Mouse (Mus musculus): ENCODE measurements at regions not wholly inside any gene's neighbourhood (a gene's known extent, or its start where the extent isn't known, plus 50 kb on each side); places are given as distances from the start of the nearest gene placed in this dataset.

DNA sequence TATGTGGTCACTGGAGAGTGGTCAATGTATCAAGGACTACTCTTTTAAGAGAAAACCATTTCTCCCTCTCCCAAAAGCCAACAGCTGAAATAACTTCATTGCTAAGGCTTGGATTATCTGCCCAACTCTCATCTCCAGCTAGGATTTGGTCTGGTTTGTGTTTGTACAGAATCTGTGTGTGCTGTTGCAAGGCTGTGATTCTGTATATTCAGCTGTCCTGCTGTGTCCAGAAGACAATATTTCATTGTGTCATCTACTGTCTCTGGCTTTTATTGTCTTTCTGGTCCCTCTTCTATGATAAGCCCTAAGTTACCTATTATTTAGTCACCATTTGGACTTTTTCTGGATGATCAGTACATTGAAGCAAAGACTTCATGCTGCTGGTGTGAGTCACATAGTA is 110.9 kb downstream of the Cenpc1 start:
- no peaks in the 10 kb centered on the region for H3K36me3 ChIP-seq (ENCODE audit: control insufficient read depth, insufficient read depth, low read length)
- no peak overlapping the region for H3K9ac ChIP-seq (replicated peaks; ENCODE audit: low read depth, low read length)
- no peak for ATAC-seq (ENCODE audit: insufficient number of reproducible peaks, insufficient read depth, low FRiP score, low read depth)

DNA sequence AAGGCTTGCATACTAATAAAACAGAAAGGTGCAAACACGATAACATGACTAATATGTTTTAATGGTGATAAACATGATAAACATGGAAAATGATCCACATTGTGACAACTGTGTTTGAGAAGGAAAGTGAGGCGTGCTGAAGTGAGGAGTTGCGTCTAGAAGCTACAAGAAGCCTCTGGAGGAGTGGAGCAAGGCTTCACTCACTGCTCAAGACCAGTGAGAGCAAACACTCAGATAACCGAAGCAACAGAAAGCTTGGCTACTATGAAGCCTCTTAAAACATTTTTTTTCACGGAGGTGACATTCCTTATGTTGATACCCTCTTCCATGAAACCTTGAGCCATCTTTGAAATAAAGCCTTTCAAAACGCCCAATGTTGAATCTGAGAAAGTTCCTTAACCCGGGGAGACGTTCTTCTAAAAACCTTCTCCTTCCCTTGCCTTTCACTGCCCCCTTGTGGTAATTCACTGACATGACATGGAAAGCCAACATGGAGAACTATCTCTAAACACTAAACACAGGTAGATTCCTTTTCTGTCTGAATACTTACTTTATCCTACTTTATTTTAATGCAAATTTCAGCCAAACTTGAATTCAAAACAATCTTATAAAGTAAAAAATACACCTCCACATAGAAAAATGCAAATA is 128.6 kb downstream of the Cenpc1 start:
- ATAC-seq (ENCODE audit: insufficient number of reproducible peaks, insufficient read depth, low FRiP score, low read depth) = no peak
- no peaks in the 10 kb centered on the region for H3K4me1 ChIP-seq (ENCODE audit: control insufficient read depth, insufficient read depth, low read length)
- no peak overlapping the region for H3K27ac ChIP-seq (ENCODE audit: low read length)
- H3K4me2 ChIP-seq (replicated peaks; ENCODE audit: low read depth, low read length) = no peak overlapping the region
- no peaks in the 10 kb centered on the region for H3K36me3 ChIP-seq (ENCODE audit: control insufficient read depth, insufficient read depth, low read length)
- H3K9ac ChIP-seq (replicated peaks; ENCODE audit: low read depth, low read length) = no peak overlapping the region
- no peak overlapping the region for H3K4me3 ChIP-seq (ENCODE audit: low read depth, low read length)
- WGBS = 32% methylated on average over 8 of the region's 8 CpGs
- H3K9me3 ChIP-seq (ENCODE audit: control insufficient read depth, low read depth, low read length) = no peaks in the 10 kb centered on the region
- H3K27me3 ChIP-seq (ENCODE audit: control insufficient read depth, insufficient read depth, low read length) = no peaks in the 10 kb centered on the region

More for the DNA sequence above, 110.9 kb downstream of the Cenpc1 start:
- H3K9me3 ChIP-seq (ENCODE audit: control insufficient read depth, low read depth, low read length) = no peaks in the 10 kb centered on the region
- no peak overlapping the region for H3K27ac ChIP-seq (ENCODE audit: low read length)
- no peaks in the 10 kb centered on the region for H3K27me3 ChIP-seq (ENCODE audit: control insufficient read depth, insufficient read depth, low read length)
- no peak overlapping the region for H3K4me2 ChIP-seq (replicated peaks; ENCODE audit: low read depth, low read length)
- no peak overlapping the region for H3K4me3 ChIP-seq (ENCODE audit: low read depth, low read length)
- H3K4me1 ChIP-seq (ENCODE audit: control insufficient read depth, insufficient read depth, low read length) = no peaks in the 10 kb centered on the region

DNA sequence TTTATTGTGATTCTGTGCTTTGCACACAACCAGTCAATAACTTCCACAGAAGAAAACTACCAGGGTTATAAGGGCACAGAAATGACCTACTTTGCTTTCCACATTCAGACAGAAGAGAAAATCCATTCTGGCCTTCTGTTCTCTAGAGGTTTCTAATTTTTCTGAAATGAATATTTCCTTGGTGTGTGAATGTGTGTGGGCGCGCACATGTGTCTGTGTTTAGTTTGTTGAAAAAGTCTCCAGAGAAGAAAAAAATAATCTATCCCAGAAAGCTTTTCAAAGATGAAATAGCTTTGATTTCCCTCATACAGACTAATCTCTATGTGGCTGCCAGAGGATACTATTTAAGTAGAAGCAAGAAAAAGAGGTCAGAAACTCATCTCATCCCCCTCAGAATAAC is 147.1 kb downstream of the Cenpc1 start:
- no peaks in the 10 kb centered on the region for H3K27me3 ChIP-seq (ENCODE audit: control insufficient read depth, insufficient read depth, low read length)
- no peak overlapping the region for H3K4me3 ChIP-seq (ENCODE audit: low read depth, low read length)
- no peaks in the 10 kb centered on the region for H3K4me1 ChIP-seq (ENCODE audit: control insufficient read depth, insufficient read depth, low read length)
- no peak overlapping the region for H3K4me2 ChIP-seq (replicated peaks; ENCODE audit: low read depth, low read length)
- no peak overlapping the region for H3K9ac ChIP-seq (replicated peaks; ENCODE audit: low read depth, low read length)
- ATAC-seq (ENCODE audit: insufficient number of reproducible peaks, insufficient read depth, low FRiP score, low read depth) = no peak
- H3K27ac ChIP-seq (ENCODE audit: low read length) = no peak overlapping the region
- no peaks in the 10 kb centered on the region for H3K36me3 ChIP-seq (ENCODE audit: control insufficient read depth, insufficient read depth, low read length)
- WGBS = 92% methylated on average over 2 of the region's 2 CpGs
- H3K9me3 ChIP-seq (ENCODE audit: control insufficient read depth, low read depth, low read length) = no peaks in the 10 kb centered on the region

DNA sequence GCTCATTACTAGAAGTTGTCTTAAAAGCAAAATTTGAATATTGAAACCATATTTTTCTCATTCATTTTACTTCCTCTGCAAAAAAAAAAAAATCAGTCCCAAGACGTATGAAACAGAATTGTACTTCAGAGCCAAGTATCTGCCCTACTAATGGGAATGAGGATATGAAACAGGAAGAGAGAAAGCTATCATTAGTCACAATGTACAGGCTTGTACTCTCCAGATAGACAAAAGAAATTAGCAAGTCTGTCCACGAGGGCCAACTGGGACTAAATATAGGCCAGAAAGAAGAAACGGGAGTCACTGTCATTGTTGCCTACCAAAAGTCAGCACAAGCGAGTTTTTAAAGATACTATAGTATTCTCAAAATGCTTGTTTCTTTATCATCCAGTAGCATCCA is 150.4 kb downstream of the Cenpc1 start:
- Histone ChIP-seq H3K4me3 (ENCODE audit: low read depth, low read length) (no peak overlapping the region), H3K4me1 (ENCODE audit: control insufficient read depth, insufficient read depth, low read length) (no peaks in the 10 kb centered on the region), H3K27me3 (ENCODE audit: control insufficient read depth, insufficient read depth, low read length) (no peaks in the 10 kb centered on the region), H3K4me2 (replicated peaks; ENCODE audit: low read depth, low read length) (no peak overlapping the region), H3K9ac (replicated peaks; ENCODE audit: low read depth, low read length) (no peak overlapping the region), H3K27ac (ENCODE audit: low read length) (no peak overlapping the region), H3K36me3 (ENCODE audit: control insufficient read depth, insufficient read depth, low read length) (no peaks in the 10 kb centered on the region), H3K9me3 (ENCODE audit: control insufficient read depth, low read depth, low read length) (no peaks in the 10 kb centered on the region)
- no peak for ATAC-seq (ENCODE audit: insufficient number of reproducible peaks, insufficient read depth, low FRiP score, low read depth)
- 66% methylated on average over 4 of the region's 4 CpGs for WGBS

DNA sequence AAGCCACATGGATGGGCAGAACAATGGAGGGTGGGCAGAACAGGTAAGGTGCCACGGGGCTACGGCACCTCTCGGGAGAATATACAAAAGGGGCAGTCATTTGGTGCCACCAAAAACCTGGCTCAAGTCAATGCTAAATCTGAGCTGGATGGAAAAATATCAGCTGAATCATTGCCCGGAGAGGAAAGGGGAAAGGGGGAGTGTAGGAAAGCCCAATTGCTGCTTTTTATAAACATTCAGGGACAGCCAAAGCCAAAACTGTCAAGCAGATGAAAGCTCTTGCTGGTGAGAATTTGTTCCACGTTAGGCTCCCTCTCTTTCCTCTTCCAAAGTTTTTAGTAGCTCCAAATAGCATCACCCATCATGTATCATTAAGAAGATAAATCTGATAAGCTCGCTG is 168.9 kb downstream of the Cenpc1 start:
- no peak overlapping the region for H3K4me3 ChIP-seq (ENCODE audit: low read depth, low read length)
- no peaks in the 10 kb centered on the region for H3K36me3 ChIP-seq (ENCODE audit: control insufficient read depth, insufficient read depth, low read length)
- no peak overlapping the region for H3K9ac ChIP-seq (replicated peaks; ENCODE audit: low read depth, low read length)
- 56% methylated on average over 6 of the region's 6 CpGs for WGBS
- no peaks in the 10 kb centered on the region for H3K4me1 ChIP-seq (ENCODE audit: control insufficient read depth, insufficient read depth, low read length)
- H3K9me3 ChIP-seq (ENCODE audit: control insufficient read depth, low read depth, low read length) = no peaks in the 10 kb centered on the region
- no peak overlapping the region for H3K27ac ChIP-seq (ENCODE audit: low read length)
- no peaks in the 10 kb centered on the region for H3K27me3 ChIP-seq (ENCODE audit: control insufficient read depth, insufficient read depth, low read length)
- no peak overlapping the region for H3K4me2 ChIP-seq (replicated peaks; ENCODE audit: low read depth, low read length)
- no peak for ATAC-seq (ENCODE audit: insufficient number of reproducible peaks, insufficient read depth, low FRiP score, low read depth)

DNA sequence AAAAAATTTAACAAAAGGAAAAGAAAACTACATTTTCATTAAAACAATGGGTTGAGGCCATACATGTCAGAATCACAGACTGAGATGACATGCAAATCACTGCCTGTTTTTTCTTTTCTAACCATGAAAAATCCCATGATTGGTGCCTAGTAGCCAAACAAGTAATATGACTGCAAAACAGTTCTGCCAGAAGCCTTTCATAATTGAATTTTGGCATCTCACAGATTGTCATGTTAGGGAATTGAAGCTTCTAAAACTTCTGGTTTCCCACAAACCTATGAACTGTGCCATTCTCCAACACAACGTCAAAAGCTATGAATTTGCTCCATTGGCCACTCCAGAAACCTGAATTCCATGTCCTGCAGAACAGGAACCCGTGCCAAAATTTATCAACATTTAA is 169.6 kb downstream of the Cenpc1 start:
- no peak overlapping the region for H3K27ac ChIP-seq (ENCODE audit: low read length)
- no peak overlapping the region for H3K4me3 ChIP-seq (ENCODE audit: low read depth, low read length)
- ATAC-seq (ENCODE audit: insufficient number of reproducible peaks, insufficient read depth, low FRiP score, low read depth) = no peak
- H3K9ac ChIP-seq (replicated peaks; ENCODE audit: low read depth, low read length) = no peak overlapping the region
- no peaks in the 10 kb centered on the region for H3K27me3 ChIP-seq (ENCODE audit: control insufficient read depth, insufficient read depth, low read length)
- H3K4me1 ChIP-seq (ENCODE audit: control insufficient read depth, insufficient read depth, low read length) = no peaks in the 10 kb centered on the region
- 73% methylated on average over 2 of the region's 2 CpGs for WGBS
- no peak overlapping the region for H3K4me2 ChIP-seq (replicated peaks; ENCODE audit: low read depth, low read length)
- H3K9me3 ChIP-seq (ENCODE audit: control insufficient read depth, low read depth, low read length) = no peaks in the 10 kb centered on the region
- H3K36me3 ChIP-seq (ENCODE audit: control insufficient read depth, insufficient read depth, low read length) = no peaks in the 10 kb centered on the region

DNA sequence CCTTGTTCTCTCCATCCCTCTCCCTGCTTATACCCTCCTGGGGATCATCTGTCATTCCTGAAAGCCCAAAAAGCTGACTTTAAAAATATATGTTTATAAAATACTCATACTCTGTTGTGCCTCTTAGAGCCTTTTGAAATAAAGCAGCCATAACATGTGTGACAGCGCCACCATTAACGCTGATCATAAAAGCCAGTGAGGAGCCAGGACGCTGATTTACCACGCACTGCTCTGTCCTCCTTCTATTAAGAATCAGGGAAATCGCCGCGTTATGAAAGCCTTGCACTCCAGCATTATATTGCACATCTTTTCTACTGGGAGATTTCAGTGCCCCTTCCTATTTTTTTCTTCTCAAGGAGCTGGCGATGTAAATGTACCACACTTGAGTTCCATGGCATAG is 195.1 kb downstream of the Cenpc1 start:
- Histone ChIP-seq H3K27me3 (ENCODE audit: control insufficient read depth, insufficient read depth, low read length) (no peaks in the 10 kb centered on the region), H3K36me3 (ENCODE audit: control insufficient read depth, insufficient read depth, low read length) (no peaks in the 10 kb centered on the region), H3K4me2 (replicated peaks; ENCODE audit: low read depth, low read length) (no peak overlapping the region), H3K9ac (replicated peaks; ENCODE audit: low read depth, low read length) (no peak overlapping the region), H3K27ac (ENCODE audit: low read length) (no peak overlapping the region), H3K9me3 (ENCODE audit: control insufficient read depth, low read depth, low read length) (no peaks in the 10 kb centered on the region), H3K4me1 (ENCODE audit: control insufficient read depth, insufficient read depth, low read length) (no peaks in the 10 kb centered on the region), H3K4me3 (ENCODE audit: low read depth, low read length) (no peak overlapping the region)
- no peak for ATAC-seq (ENCODE audit: insufficient number of reproducible peaks, insufficient read depth, low FRiP score, low read depth)
- 52% methylated on average over 8 of the region's 8 CpGs for WGBS

DNA sequence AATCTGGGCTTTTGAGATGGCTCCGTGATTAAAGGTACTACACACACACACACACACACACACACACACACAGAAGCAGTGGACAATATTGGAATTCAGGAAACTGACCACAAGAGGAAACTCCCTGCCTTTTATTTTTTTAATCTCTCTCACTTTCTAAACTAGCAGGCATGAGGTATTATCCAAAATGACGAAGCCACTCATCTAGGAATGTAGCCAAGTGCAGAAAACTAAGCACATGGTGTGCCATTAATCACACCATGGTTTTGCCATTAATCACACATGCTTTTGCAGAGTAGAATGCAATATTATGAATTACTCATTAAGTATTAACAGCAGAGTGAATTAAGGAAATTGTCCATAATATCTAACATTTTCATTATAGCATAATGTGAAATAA is 232.8 kb downstream of the Cenpc1 start:
- H3K27me3 ChIP-seq (ENCODE audit: control insufficient read depth, insufficient read depth, low read length) = no peaks in the 10 kb centered on the region
- H3K36me3 ChIP-seq (ENCODE audit: control insufficient read depth, insufficient read depth, low read length) = no peaks in the 10 kb centered on the region
- H3K4me3 ChIP-seq (ENCODE audit: low read depth, low read length) = no peak overlapping the region
- no peak overlapping the region for H3K4me2 ChIP-seq (replicated peaks; ENCODE audit: low read depth, low read length)
- no peak overlapping the region for H3K27ac ChIP-seq (ENCODE audit: low read length)
- H3K4me1 ChIP-seq (ENCODE audit: control insufficient read depth, insufficient read depth, low read length) = no peaks in the 10 kb centered on the region
- no peak for ATAC-seq (ENCODE audit: insufficient number of reproducible peaks, insufficient read depth, low FRiP score, low read depth)
- H3K9me3 ChIP-seq (ENCODE audit: control insufficient read depth, low read depth, low read length) = no peaks in the 10 kb centered on the region
- H3K9ac ChIP-seq (replicated peaks; ENCODE audit: low read depth, low read length) = no peak overlapping the region
- 62% methylated on average over 2 of the region's 2 CpGs for WGBS

DNA sequence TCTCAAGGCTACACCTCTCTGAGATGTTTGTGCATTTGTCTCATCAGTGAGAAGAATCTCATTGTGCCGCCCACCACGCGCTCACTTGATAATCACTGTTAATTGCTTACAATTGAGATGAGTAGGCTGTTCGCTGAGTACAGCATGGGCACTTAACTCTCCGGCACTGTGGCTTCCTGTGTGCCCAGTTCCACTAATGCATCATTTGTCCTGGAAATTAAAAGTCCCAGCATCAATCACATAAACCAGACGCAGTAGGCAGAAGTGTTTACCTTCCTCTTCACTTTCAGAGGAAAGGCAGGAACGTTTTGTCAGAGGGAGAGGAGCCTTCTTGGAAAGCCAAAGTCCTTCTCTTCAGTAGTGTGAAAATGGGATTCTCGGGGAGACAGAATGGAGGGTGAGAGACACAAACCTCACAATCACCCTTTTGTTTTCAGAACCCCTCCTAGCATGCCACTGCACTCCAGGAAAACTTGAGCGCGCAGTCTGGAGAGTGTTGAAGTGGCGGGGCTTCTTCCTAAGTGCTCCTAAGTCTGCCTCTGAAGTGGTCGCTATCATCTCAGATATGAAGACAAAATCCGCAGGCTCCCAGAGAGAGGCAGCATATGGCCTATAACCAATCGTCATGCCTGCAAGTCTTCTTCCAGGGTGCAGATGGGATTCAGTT is 269.7 kb downstream of the Cenpc1 start:
- H3K27me3 ChIP-seq (ENCODE audit: control insufficient read depth, insufficient read depth, low read length) = no peaks in the 10 kb centered on the region
- no peaks in the 10 kb centered on the region for H3K36me3 ChIP-seq (ENCODE audit: control insufficient read depth, insufficient read depth, low read length)
- no peak overlapping the region for H3K9ac ChIP-seq (replicated peaks; ENCODE audit: low read depth, low read length)
- H3K9me3 ChIP-seq (ENCODE audit: control insufficient read depth, low read depth, low read length) = no peaks in the 10 kb centered on the region
- WGBS = 42% methylated on average over 14 of the region's 14 CpGs
- no peak overlapping the region for H3K27ac ChIP-seq (ENCODE audit: low read length)
- no peaks in the 10 kb centered on the region for H3K4me1 ChIP-seq (ENCODE audit: control insufficient read depth, insufficient read depth, low read length)
- no peak overlapping the region for H3K4me2 ChIP-seq (replicated peaks; ENCODE audit: low read depth, low read length)
- ATAC-seq (ENCODE audit: insufficient number of reproducible peaks, insufficient read depth, low FRiP score, low read depth) = no peak
- no peak overlapping the region for H3K4me3 ChIP-seq (ENCODE audit: low read depth, low read length)

Data from stomach, embryonic 14.5 days (tissue).